Mouse (Mus musculus) testis, adult 2 months (tissue): Measurements from ENCODE around the gene Atp5b. TPM values are rescaled to one million over a fixed set of nuclear protein-coding genes. Genes with fewer than 3 reads are reported as not detected.

Experiments used
- H3K27ac ChIP-seq: fragments of 200-500 bp; 2 replicates; pipeline ENCODE4 v1.5.1; 2012; ENCODE audit warnings: low read depth, low read length; ENCODE audit not compliant: control insufficient read depth, insufficient read depth
- H3K27me3 ChIP-seq: fragments of 200-500 bp; 2 replicates; pipeline ENCODE4 v1.6.1; 2012; ENCODE audit warnings: mild to moderate bottlenecking, low read length, moderate library complexity; ENCODE audit not compliant: control insufficient read depth, insufficient read depth
- H3K36me3 ChIP-seq: fragments of 200-500 bp; 2 replicates; pipeline ENCODE4 v1.6.1; 2012; ENCODE audit warnings: mild to moderate bottlenecking, low read length; ENCODE audit not compliant: control insufficient read depth, insufficient read depth
- H3K4me1 ChIP-seq: fragments of 200-500 bp; 2 replicates; pipeline ENCODE4 v1.6.1; 2012; ENCODE audit warnings: low read length; ENCODE audit not compliant: control insufficient read depth, insufficient read depth
- H3K4me3 ChIP-seq: fragments of 200-500 bp; 2 replicates; pipeline ENCODE4 v1.5.1; 2012; ENCODE audit warnings: low read depth, mild to moderate bottlenecking, low read length, moderate library complexity, mixed read lengths; ENCODE audit not compliant: control insufficient read depth
- CTCF ChIP-seq: fragments of 200-500 bp; IDR thresholded peaks from 2 replicates; pipeline ENCODE4 v1.5.1; 2012; ENCODE audit warnings: low read depth, mild to moderate bottlenecking, inconsistent platforms, low read length, moderate library complexity; ENCODE audit not compliant: control insufficient read depth, insufficient read depth, insufficient replicate concordance
- POLR2A ChIP-seq: fragments of 200-500 bp; IDR thresholded peaks from 2 replicates; pipeline ENCODE4 v1.6.1; 2012; ENCODE audit warnings: low read depth, mild to moderate bottlenecking, inconsistent platforms, low read length, moderate library complexity; ENCODE audit not compliant: control insufficient read depth
- polyA plus RNA-seq: library from polyadenylated mRNA; depleted of rRNA; stranded (reverse); fragments of >200 nt; gene quantifications from 2 replicates; pipeline ENCODE4 v1.2.3, GENCODE M21; 2012

Atp5b gene
- polyA plus RNA-seq, 1 experiment = 805 TPM

DNA sequence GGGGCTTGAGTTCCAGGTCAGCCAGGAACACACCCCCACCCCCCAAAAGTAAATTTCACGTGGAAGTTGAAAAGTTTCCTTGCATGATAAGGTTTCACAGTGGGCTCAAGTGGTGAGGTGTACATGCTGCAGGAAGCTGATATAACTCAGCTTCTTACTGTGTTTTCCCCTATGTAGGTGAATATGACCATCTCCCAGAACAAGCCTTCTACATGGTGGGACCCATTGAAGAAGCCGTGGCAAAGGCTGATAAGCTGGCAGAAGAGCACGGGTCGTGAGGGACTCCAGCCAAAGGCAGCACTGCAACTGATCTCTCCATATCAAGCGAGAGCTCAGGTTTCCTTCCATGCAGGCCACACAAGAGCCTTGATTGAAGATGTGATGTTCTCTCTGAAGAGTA, 6.8 kb downstream of the Atp5b start:
- H3K27ac ChIP-seq = peak overlapping the region; percentile 41; the same call in 1 of the 2 replicates
- H3K27me3 ChIP-seq = no peaks in the 10 kb centered on the region
- peaks cover 14% of the 10 kb centered on the region for H3K4me1 ChIP-seq
- TF ChIP-seq POLR2A (no peak), CTCF (no peak)
- H3K4me3 ChIP-seq = peak overlapping the region; percentile 85
- peaks cover 8% of the 10 kb centered on the region for H3K36me3 ChIP-seq

DNA sequence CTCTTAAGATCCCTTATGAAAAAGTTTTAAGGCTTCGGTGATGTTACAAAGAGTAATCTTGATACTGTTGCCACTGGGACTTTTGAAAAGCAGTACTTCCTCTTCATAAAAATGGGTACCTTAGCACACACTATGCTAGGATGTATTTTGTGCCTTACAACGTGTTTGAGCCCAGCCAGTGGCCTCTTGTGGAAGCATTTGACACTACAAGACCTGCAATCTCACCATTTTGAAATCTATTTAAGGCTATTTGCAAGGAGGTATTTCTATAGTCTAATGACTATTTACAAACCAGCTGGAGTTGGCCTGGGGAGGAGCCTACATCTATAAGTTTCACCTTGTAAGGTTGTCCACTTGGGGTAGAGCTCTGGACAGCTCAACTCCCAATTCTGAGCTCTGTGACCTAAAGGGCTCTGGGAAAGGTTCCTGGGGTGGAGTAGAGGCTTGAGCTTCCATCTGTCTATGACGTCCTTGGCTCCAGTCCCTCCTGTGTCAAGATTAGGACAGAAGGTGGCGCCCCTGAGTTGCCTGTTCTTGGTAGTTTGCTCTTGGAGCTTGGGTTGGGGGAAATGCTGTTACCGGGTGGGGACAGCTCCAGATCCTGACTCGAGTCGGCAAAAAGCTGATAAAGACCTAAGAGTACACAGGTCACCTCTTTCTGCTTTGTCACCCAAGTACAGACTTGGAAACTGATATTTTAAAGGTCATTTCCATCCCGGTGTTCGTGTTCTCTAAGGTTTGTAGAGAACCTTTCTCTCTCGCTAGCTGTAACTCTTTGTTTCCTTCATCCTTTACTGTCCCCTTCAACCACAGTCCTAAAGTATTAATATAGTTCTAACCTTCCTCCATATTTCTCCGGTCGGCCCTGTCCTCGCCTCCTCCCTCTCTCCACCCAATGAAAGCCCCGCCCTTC, 7.8 kb downstream of the Atp5b start:
- peak overlapping the region; percentile 96 for H3K27ac ChIP-seq
- peaks cover 17% of the 10 kb centered on the region for H3K4me1 ChIP-seq
- H3K36me3 ChIP-seq = peaks cover 5% of the 10 kb centered on the region
- peak overlapping the region; percentile 91 for H3K4me3 ChIP-seq
- TF ChIP-seq POLR2A = peak; percentile 55; the same call in 1 of the 2 replicates
- peak; percentile 65; the same call in 1 of the 2 replicates for TF ChIP-seq CTCF
- no peaks in the 10 kb centered on the region for H3K27me3 ChIP-seq

- TF ChIP-seq CTCF = no peak
- TF ChIP-seq POLR2A = peak; percentile 8; the same call in 1 of the 2 replicates
- Histone ChIP-seq H3K4me1 (peaks cover 17% of the 10 kb centered on the region), H3K36me3 (peaks cover 1% of the 10 kb centered on the region; the same call in 1 of the 2 replicates), H3K27ac (peak within 1 kb of the TSS; percentile 96), H3K4me3 (peak within 1 kb of the TSS; percentile 91), H3K27me3 (no peaks in the 10 kb centered on the region)
Observed at GRCm38 (mm10) chr10:128091564-128092505, 8.8 kb downstream of the Atp5b start, which contains the start of gene Baz2a. Gene Baz2a, plus strand, starts transcription at chr10:128091577.

- Histone ChIP-seq H3K27me3 (no peaks in the 10 kb centered on the region), H3K27ac (peak overlapping the region; percentile 96), H3K36me3 (peaks cover 1% of the 10 kb centered on the region; the same call in 1 of the 2 replicates), H3K4me3 (peak overlapping the region; percentile 91), H3K4me1 (peaks cover 17% of the 10 kb centered on the region)
- TF ChIP-seq CTCF (peak; percentile 35; the same call in 1 of the 2 replicates), POLR2A (peak; percentile 46; the same call in 1 of the 2 replicates)
Observed at GRCm38 (mm10) chr10:128092506-128093495, 9.7 kb downstream of the Atp5b start.

DNA sequence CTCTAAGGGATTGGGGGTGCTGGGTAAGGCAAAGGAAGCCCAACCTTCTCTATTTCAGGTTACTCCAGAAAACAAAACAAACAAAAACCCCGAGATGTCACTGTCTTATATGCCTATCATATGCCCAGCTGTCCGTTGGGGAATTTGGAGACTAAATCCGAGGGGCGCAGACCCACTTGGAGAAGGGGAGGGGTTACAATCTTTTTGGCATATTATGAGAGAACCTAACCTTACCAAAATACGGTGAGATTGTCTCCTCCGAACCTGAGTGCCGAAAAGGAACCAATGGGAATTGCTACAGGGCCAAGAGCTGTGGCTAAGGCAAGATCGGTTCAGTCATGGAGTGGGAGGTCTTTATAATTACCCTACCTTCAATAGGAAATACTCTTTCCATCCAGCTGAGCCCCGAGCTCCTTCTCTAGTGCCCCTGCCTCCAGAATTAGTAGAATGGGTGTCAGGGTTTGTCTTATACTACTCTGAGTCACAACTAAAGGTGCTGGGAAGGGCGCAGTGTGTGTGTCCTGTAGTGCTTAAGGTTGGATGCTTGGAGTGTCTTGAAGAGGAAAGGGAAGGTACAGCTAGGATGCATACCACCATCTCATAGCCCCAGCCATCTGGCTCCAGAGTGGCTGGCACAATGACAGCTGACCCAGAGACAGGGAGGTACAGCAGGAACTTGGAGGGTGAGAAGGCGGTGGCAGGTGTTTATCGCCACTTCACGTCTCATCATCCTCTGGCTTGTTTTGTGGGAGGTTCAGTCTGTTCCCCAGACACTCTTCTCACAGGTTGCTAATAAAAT, 10.6 kb downstream of the Atp5b start:
- H3K4me1 ChIP-seq = peaks cover 17% of the 10 kb centered on the region
- no peak for TF ChIP-seq POLR2A
- TF ChIP-seq CTCF = no peak
- peaks cover 1% of the 10 kb centered on the region; the same call in 1 of the 2 replicates for H3K36me3 ChIP-seq
- peak overlapping the region; percentile 91 for H3K4me3 ChIP-seq
- H3K27me3 ChIP-seq = no peaks in the 10 kb centered on the region
- peak overlapping the region; percentile 96 for H3K27ac ChIP-seq
